Mouse (Mus musculus) lung, postnatal 10 days (tissue): ENCODE data around the gene RPS10-NUDT3.
A peak's percentile ranks its signal among the peaks of the same experiment; 100 is the strongest.

Experiments
- DNase-seq: peaks from one replicate; pipeline ENCODE4 v3.0.0; 2021

Gene RPS10-NUDT3

DNA sequence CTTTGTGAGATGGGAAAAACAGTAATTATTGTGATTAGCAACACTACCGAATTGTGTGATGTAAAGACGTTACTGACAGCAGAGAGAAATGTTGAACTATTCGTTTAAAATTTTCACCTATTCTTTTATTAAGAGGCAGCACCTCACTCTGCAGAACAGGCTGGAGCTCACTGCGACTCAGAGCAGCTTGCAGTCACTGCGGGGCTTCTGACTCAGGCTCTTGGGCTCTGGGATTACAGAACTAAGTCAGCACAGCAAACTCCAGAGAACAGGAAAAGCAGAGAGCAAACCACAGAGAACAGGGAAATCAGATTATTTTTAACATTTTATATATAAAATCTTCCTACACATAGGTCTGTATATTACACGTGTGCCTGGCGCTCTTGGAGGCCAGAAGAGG lies 25.4 kb downstream of the RPS10-NUDT3 start:
- no peak for DNase-seq

DNA sequence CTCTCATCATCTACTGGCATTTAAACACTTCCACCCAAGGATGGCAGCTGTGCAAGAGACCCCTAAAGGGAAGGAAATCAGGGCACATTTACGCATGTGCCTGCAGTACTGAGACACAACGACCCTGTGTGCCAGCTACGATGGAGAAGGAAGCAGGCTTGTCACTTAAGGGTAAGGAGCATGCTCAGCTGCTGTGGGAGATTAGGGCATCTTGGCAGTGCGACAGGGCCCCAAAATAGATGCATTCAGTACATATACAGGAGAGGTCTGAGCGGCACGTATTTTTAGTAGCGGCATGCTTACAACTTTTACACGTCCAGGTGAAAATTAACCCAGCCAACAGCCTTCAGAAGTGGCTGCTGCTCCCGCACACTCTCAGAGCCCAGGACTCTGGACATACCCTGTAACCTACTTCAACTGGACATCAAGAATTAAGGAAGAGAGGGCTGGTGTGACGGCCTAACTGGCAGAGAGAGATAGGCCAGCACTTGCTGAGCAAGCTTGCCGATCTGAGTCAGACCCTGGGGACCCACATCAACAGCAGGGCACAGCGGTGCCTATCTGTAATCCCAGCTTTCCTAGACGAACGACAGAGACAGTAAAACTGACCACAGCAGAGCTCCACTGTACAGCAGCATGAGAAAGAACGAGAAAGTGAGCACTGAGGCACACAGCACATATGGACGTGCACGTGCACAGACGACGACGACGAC lies 31.3 kb downstream of the RPS10-NUDT3 start:
- no peak for DNase-seq

DNA sequence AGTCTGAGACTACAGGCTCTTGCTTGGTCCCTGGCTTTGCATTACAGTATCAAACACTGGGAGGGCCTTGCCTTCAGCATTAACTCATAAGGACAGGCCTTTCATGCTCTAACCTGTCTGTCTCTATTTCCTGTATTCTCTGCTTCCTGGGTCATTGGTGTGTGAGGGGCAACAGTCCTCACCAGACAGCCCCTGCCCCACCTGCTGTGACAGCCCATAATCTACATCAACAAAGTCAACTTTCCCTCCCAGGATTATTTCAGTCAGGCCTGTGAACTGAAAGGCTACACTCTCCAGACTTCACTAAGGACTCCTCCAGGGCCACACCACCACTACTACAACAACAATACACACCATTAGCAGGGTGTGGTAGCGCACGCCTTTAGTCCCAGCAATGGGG lies 32.0 kb downstream of the RPS10-NUDT3 start:
- no peak for DNase-seq

DNA sequence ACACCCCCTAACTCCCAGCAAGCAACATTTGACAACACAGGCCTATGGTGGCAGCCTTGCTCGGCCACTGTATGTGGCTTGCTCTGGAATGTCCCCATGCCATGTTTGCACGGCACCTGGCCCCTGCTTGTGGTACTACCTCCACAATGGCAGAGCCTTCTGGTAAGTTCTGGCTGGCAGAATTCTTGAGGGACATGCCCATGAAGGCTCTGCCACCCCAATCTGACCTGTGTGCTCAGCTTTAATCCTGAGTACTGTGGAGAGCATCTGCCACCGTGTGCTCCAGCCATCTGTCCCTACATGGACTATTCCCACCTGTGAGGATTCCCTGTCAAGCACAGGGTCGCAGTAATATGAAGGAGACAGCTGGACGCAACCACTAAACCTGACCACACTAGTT lies 34.2 kb downstream of the RPS10-NUDT3 start:
- DNase-seq, result no peak

DNA sequence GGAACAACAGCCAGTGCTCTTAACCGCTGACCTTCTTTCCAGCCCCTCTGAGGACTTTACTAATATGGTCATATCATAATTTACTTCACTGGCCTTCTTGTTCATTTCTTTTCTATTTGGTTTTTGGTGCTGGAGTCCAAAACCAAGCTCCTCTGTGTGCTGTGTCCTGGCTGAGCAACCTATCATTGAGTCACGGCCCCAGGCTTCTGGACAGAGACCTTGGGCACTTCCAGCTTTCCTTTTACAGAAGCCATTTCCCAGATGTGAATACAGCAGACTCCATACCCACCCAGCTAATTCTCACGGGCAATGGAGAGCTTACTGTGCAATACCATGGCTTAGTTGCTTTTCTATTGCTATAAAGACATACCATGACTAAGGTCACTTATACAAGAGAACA lies 34.7 kb downstream of the RPS10-NUDT3 start:
- DNase-seq, result no peak

DNA sequence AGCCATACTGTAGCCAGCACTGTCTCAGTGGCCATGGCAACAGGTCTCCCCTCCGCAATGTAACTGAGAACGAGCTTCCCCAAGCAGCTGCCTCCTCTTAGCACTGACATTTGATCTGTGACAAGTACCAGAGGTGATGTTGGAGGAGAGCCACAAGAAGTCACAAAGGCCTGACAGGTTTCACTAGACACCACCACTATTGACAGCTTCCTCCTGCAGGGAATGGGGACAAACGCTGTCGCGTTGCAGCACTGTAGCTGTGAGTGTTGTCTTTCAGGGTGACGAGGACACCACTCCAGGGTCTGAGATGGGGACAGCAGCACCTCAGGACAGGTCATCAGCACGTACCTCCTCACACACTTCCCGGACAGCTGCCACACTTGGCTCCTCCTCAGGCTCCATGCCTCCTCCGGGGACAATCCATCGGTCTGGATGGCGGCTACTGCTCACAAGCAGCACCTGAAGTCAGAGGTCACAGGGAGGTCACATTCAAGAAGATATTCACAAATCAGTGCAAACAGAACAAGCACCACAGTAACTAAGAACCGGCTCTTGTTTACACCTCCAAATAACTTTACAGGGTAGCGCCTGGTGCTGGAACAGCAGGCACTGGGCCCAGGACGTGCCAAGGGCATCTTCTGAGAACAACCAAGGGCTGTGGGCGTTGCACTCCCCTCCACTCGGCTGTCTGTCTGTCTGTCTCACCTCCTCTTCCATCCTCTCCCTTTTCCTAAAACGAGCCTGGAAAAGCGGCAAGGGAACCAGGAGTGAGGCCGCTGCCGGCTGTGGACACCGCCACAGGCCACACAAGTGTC lies 38.4 kb downstream of the RPS10-NUDT3 start:
- DNase-seq, result no peak

DNA sequence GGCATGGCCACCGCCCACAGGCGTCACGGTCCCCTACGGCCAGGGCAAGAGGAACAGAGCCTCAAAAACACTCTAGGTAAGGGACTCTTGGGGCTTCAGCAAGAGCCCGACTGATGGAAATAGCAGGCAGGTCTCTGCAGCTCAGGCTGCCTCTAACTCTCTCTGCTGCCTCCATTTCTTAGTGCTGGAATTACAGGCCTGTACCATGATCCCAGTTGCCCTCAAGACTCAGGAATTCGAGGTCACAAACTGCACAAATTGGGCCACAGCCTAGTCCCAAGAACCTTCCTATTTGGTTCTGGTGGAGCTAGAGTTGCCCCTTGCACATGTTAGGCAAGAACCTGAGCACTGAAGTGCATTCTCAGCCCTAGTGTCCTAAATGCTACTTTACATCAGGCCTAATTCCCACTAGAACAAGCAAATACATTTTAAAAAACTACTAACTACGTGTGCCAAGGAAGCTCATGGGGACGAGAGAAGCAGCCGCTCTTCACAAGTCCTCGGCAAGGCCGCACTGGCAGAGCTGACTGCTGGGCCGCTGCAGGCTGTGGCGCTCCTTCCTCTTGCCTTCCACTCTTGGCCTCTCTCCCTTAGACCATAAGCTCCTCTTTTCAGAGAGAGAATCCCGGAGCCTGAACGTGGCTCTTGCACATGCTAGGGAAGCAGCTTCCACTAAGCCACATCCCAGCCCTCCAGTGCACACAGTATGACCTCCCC lies 39.2 kb downstream of the RPS10-NUDT3 start:
- no peak for DNase-seq

DNA sequence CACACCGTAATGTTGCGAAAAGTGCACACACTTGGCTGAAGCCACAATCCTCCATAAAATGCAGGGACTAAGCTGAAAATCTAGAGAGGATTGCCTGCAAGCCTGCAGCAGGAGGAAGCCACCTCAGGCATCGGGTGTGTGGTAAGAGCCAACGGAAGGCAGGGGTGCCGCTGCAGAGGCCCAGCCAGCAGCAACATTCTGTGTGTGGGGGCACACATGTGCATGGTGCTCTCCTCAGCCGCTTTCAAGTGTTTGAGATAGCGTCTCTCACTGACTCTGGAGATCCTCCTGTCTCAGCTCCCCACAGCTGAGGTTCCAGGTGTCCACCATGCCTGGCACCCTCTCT lies 42.5 kb downstream of the RPS10-NUDT3 start:
- no peak for DNase-seq

DNA sequence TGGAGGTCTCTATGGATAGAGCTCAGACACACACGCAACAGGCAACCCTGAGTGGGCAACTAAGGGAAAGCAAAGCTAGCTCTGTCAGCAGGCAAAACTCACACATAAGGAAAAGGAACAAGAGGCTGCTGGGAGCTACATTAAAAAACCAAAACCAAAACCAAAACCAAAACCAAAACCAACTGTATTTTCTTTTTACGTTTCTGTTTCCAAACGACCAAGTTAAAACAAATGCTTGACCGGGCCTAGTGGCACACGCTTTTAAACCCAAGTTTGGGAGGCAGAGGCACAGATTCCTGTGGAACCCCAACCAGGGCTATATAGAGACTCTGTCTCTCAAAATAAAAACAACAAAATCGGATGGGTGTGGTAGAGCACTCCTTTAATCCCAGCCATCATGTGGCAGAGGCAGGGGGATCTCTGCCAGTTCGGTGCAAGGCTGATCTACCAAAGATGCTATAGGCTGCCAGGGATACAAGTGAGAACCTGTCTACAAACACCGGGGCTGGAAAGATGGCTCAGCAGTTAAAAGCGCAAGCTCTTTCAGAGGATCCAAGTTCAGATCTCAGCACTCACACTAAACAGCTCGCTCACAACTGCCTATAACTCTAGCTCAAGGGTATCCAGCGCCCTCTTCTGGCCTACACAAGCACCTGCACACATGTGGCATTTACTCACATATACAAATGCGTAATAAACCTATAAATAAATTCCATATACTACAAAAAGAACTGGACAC lies 43.0 kb downstream of the RPS10-NUDT3 start:
- no peak for DNase-seq

DNA sequence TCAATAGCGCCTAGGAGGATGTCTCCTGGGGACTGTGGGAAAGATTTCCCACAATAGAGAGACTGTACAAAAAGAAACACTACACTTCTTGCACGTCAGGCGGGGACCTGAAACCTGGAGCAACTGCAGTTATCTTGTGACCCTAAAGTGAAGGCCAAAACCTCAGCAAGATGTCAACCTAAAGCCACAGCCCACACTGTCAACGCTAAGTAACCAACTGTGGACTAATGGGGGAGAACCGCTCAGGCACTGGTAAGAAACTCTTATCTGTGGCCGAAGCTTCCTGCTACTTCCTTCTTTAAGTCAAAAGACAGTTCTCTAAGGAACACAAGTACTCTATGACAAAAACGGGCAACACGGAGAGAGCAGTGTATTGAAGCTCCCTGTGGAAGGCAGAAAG lies 46.8 kb downstream of the RPS10-NUDT3 start:
- DNase-seq, result no peak

DNA sequence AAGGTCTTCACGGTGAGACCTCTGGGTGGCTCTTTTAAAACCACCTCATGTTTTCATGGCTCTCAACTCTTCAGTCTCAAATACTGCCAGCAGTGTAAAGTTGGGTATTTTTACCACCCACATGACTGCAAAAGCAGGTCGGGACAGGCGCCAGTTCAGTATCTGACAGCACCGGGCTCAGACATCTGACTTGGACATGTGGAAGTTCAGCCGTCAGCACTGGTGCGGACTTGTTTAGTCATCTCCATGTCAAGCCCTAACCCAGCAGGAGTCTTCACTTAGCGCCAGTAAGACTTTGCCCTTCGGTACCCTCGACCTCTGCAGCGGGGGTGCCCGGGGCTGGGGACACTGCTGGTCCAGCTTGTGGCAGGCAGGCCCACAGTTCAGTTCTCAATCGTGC lies 47.8 kb downstream of the RPS10-NUDT3 start:
- DNase-seq, result no peak

DNA sequence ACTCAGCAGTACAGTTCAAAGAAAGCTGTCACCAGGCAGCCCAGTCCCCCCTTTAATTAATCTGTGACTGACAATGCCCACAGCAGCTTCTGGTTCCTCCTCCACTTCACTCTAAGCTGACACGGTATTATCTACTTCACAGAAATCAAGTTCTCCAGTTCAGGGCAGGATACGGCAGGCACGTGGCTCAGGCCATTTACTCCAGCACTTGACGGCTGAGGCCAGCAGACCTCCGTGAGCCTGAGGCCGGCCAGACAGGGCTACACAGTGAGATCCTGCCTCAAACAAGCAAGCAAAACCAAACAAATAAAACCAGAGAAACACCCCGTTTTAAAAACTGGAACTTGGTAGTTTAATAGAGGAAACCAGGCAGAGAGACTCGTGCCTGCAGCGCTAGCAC lies 48.4 kb downstream of the RPS10-NUDT3 start:
- no peak for DNase-seq

DNA sequence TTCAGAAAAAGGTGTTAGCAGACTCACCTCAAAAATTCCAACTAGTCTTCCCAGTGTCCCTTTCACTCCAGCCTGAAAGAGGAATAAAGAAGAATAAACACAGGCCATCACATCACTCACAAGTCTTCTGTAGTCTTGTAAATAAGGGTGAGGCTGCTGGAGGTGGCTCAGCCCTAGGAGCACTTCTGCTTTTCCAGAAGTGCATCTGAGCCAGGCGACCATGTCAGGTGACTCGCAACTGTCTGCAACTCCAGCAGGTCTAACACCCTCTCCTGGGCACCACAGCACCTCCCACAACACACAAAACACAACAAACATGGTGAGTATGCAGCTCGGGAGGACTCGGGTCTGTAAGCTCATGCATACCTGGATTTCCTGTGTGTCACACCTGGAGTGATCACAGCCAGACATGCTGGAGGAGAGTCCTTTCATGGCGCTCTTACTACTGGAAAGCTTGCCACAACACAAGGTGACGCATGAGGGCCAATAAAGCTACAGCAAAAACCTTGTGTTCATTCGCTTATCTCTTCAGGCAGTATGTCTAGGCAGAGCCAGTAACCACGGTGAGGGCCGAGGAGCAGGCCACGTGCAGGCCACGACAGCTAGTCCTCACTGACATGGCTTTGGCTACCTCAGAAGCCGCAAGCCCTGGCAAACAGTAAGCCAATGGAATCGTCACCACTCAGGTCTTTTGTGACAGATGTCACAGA lies 51.7 kb downstream of the RPS10-NUDT3 start:
- DNase-seq, result no peak

DNA sequence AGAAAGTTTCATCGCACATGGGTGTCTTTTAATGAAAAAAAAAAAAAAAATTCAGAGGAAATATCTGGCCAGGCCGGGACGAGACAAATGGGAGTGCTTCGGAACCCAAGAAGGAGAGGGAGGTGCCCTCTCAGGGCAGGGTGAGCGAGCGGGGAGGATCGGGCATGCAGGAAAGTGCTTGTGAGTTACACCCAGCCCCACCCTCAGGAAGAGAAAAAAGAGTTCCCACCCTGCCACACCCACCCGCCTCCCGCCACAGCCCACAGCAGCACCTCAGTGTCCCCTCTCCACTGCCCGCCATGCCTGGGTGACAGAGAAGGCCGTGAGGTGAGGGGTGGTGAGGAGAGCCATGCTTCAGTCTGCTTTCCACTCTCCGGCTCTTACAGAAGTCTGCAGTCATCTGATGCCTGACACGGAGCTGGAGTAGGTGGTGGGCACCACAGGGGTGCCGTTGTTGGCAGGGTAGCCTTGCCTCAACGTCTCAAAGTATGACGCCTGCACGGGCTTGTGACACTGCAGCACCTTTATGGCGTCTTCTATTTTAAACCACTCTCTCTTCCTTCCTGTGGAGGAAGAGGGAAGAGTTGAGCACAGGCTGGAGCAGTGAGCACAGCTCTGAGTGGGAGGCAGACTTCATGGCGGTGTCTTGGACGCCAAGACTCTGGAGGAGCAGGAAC lies 54.5 kb downstream of the RPS10-NUDT3 start:
- no peak for DNase-seq

DNA sequence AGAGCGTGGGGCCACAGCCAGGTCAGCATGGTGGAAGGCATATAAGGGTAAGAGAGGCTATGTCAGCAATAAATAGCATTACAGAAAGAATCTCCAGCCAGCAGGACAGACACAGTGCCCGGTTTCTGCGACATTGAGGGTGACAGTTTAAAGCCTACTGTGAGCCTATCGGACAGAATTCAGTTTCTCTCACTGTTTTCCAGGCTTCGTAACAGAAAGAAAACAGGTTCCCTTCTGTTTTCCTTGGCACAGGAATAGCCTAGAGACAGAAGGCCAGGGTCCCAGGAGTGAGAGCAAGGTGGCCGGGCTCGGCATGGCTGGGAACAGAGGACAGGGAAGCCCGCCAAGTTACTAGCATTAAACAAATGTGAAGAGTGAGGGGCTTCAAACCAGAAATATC lies 55.2 kb downstream of the RPS10-NUDT3 start:
- no peak for DNase-seq

DNA sequence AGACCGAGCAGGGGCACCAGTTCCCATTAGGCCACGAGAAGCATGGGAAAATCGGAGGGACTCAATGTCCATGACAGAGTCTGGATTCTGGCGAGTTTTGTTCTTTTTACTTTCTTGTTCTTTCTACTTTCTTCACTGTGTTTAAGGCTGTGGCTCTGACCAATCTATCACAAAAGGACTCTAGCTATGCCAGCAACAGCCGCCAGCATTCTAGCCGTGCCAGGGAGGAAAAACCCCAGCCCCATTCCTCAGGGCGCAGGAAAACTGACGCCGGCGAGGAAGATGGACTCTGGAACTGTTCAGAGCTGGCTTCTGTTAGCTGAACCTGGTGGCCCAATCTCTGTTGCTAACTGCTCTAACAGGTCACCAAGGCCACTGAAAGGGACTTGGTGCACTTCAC lies 56.5 kb downstream of the RPS10-NUDT3 start:
- no peak for DNase-seq

DNA sequence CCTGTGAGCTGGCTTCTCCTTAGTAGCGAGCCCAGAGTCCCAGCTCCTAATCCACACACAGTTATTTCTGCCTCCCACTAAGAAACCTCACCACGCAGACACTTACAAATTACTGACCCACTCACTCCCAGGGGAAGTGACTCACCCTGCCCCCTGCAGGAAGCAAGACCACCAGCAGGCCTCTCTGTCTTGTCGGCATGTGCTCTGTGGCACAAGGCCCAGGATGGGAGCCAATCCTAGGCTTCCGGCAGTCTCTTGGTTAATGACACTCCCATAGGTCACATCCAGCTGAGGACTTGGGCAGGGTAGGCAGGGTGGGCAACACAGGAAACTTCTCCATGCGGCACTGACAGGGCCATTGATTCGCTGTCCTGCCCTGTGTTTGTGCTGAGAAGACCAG lies 57.6 kb downstream of the RPS10-NUDT3 start:
- DNase-seq, result peak; percentile 66

DNA sequence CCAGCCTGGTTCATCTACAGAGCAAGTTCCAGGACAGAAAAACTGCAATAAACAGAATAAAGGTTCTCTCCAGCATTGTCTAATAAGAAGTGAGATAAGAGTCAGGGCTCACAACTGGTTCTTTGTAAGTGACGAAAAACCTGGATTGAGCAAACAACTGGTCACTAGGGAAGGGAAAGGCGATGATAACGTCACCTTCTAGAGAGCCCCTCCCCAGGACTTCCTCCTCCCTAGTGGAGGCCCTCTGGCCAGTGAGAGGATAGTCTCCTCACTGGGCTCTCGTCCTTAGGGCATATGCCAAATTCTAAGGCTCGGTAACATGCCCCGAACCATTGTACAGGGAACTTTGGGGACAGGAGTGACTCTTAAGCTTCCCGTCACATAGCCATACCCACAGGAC lies 59.0 kb downstream of the RPS10-NUDT3 start:
- DNase-seq, result no peak

DNA sequence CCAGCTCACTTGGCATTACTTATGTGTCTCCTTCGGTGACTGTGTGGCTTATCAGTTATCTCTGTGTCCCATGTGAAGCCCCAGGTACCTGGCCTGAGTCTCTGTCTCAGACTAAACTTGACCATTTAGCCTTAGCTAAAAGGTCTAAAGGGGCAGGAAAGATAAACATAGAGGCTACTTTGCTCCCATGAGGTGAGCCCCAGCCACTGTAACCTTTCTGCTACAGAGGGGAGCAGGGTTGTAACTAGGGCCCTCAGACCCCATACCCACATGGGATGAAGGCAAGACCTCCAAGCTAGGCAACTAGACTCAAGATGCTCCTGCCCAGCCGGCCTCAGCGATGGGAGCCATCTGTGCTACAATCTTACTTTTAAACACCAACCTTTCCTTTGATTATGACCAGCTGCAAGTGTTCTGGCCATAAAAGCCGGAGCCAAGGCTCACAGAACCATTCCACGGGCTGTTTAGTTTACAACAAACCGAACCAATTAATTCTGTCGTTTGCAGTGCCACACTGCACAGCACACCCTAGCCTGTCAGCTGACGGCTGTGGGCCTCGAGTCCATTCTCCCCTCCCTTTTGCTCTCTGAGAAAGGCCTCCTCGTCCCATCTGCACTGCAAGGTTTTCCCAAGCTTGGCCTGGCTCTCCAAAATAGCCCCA lies 59.8 kb downstream of the RPS10-NUDT3 start:
- DNase-seq, result peak; percentile 52

DNA sequence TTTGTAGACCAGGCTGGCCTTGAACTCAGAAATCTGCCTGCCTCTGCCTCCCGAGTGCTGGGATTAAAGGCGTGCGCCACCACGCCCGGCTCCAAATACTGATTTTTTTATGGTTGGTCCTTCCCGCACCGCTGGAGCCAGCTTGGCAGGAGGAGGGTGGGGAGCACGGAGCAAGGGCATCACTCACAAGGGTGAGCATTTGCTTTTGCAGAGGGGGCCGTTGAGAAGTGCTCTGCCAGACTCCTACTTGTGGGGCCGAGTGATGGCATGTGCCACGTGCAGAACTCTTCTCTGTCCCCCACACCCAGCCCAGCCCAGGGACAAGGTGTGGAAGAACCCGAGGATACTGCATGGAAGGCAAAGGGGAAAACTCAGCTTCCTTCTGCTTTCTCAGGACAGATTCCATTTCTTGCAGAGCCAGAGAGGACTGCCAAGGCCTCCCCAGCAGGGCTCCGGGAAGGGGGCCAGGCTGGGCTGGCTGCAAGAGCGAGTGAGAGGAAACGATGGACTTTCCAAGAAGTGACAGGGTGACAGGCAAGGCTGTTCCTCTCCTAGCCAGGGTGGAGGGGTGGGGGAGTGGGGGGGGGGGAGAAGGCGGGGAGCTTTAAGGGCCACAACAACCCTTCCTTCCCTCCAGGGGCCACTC lies 60.4 kb downstream of the RPS10-NUDT3 start:
- DNase-seq, result peak; percentile 89

DNA sequence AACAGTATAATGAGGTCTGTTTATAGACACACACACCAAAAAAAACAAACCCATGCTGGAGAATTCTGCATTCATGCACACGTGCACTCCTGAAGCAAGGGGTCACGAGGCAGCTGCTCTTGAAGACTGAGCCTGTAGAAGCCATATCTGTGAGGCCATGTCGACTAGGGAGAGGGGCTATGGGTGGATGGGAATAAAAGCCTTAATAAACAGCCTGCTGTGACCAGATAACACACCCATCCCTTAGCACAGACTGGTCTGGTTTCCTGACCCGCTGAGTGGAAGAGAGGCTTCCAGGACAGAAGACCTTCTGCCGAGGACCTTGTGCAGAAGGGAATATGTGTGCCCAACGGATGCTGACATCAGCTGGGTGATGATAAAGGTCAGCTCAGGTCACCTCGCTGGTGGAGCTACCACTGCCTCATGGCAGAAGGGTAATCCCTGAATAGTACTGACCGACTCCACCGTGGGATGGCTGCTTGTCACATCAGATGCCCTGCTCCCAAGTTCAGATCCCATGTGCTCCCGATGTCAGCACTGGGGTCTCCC lies 61.2 kb downstream of the RPS10-NUDT3 start:
- DNase-seq, result no peak
